Mouse (Mus musculus) CH12.LX (cell line): ENCODE results near the gene Tspan32. TPM values are rescaled to one million over a fixed set of nuclear protein-coding genes. Genes with fewer than 3 reads are reported as not detected.

Source experiments
- DNase-seq: peaks from one replicate; pipeline ENCODE4 v3.0.0-alpha.2; 2013; ENCODE audit errors: extremely low read depth
- H3K27ac ChIP-seq: 2 replicates; pipeline ENCODE4 v1.5.1; 2012; ENCODE audit warnings: low read depth, mild to moderate bottlenecking, control low read depth, moderate library complexity; ENCODE audit not compliant: insufficient read depth
- H3K27me3 ChIP-seq: replicated peaks from 2 replicates; pipeline ENCODE3; 2012; ENCODE audit warnings: inconsistent platforms
- H3K36me3 ChIP-seq, 2 experiments: replicated peaks in 1 of 2; 2 replicates each; pipeline versions ENCODE3 to v1.6.1; 2012; ENCODE audit warnings: inconsistent platforms in 1 of 2, low read length in 1 of 2, mild to moderate bottlenecking in 1 of 2, mixed read lengths in 1 of 2, moderate library complexity in 1 of 2; ENCODE audit not compliant: control insufficient read depth in 1 of 2, insufficient read depth in 1 of 2
- H3K4me1 ChIP-seq, 2 experiments: 2 replicates each; pipeline ENCODE4 v1.6.1; 2012; ENCODE audit warnings: inconsistent platforms in 1 of 2, moderate library complexity in 1 of 2; ENCODE audit not compliant: insufficient read depth in 2 of 2, control insufficient read depth in 1 of 2
- H3K4me2 ChIP-seq: 2 replicates; pipeline ENCODE4 v1.6.1; 2012; ENCODE audit warnings: low read depth, mild to moderate bottlenecking, control low read depth; ENCODE audit not compliant: poor library complexity, insufficient read depth, severe bottlenecking
- H3K4me3 ChIP-seq, 3 experiments: fragments of 150-350 bp in 1 of 3; sonication (generic) in 1 of 3; replicated peaks in 1 of 3; 2 replicates each; pipeline versions ENCODE3 to v1.5.1; 2011 to 2012; ENCODE audit warnings: low read depth in 2 of 3, low read length in 2 of 3, mild to moderate bottlenecking in 2 of 3, moderate library complexity in 2 of 3, control low read depth in 1 of 3, improper control_type of control experiment in 1 of 3, inconsistent platforms in 1 of 3, mixed read lengths in 1 of 3; ENCODE audit not compliant: poor library complexity in 1 of 3
- H3K79me2 ChIP-seq: replicated peaks from 2 replicates; pipeline ENCODE4 v1.6.1; 2012; ENCODE audit warnings: mild to moderate bottlenecking, moderate library complexity; ENCODE audit not compliant: control insufficient read depth, poor library complexity, insufficient read depth, severe bottlenecking; ENCODE audit errors: extremely low read depth
- H3K9ac ChIP-seq: 2 replicates; pipeline ENCODE4 v1.6.1; 2012; ENCODE audit warnings: low read depth, mild to moderate bottlenecking, control low read depth, moderate library complexity; ENCODE audit not compliant: insufficient read depth
- H3K9me3 ChIP-seq: replicated peaks from 2 replicates; pipeline ENCODE3; 2012; ENCODE audit warnings: low read length, inconsistent platforms, mixed read lengths
- CTCF ChIP-seq, 2 experiments: IDR thresholded peaks in 1 of 2; conservative IDR thresholded peaks in 1 of 2; 2 replicates each; pipeline ENCODE4 v1.5.1; 2011 to 2012; ENCODE audit warnings: low read depth in 2 of 2, low read length in 2 of 2, improper control_type of control experiment in 1 of 2, inconsistent platforms in 1 of 2, mild to moderate bottlenecking in 1 of 2, moderate library complexity in 1 of 2
- ELF1 ChIP-seq: IDR thresholded peaks from 2 replicates; pipeline ENCODE4 v1.6.1; 2014; ENCODE audit warnings: low read depth, mild to moderate bottlenecking, inconsistent platforms, low read length, improper control_type of control experiment
- GABPA ChIP-seq: IDR thresholded peaks from 2 replicates; pipeline ENCODE4 v1.6.1; 2012; ENCODE audit warnings: low read depth, low read length, improper control_type of control experiment, inconsistent platforms; ENCODE audit not compliant: insufficient replicate concordance
- KAT2A ChIP-seq: IDR thresholded peaks from 2 replicates; pipeline ENCODE4 v1.6.1; 2012; ENCODE audit warnings: low read length, improper control_type of control experiment, inconsistent platforms; ENCODE audit not compliant: insufficient replicate concordance
- MAZ ChIP-seq: IDR thresholded peaks from 2 replicates; pipeline ENCODE4 v1.6.1; 2012; ENCODE audit warnings: low read depth, mild to moderate bottlenecking, inconsistent platforms, low read length, improper control_type of control experiment, moderate library complexity
- MYC ChIP-seq: IDR thresholded peaks from 2 replicates; pipeline ENCODE4 v1.6.1; 2011; ENCODE audit warnings: low read depth, mild to moderate bottlenecking, improper control_type of control experiment, low read length
- RAD21 ChIP-seq: IDR thresholded peaks from 2 replicates; pipeline ENCODE4 v1.6.1; 2011; ENCODE audit warnings: low read depth, mild to moderate bottlenecking, low read length, improper control_type of control experiment, moderate library complexity
- SMC3 ChIP-seq: IDR thresholded peaks from 2 replicates; pipeline ENCODE4 v1.6.1; 2011; ENCODE audit warnings: low read depth, low read length, improper control_type of control experiment
- TCF12 ChIP-seq: IDR thresholded peaks from 2 replicates; pipeline ENCODE4 v1.6.1; 2014; ENCODE audit warnings: low read depth, mild to moderate bottlenecking, inconsistent platforms, low read length, improper control_type of control experiment
- ZC3H11A ChIP-seq: IDR thresholded peaks from 2 replicates; pipeline ENCODE4 v1.6.1; 2012; ENCODE audit warnings: low read depth, mild to moderate bottlenecking, inconsistent platforms, low read length, improper control_type of control experiment
- ZMIZ1 ChIP-seq: IDR thresholded peaks from 2 replicates; pipeline ENCODE4 v1.6.1; 2012; ENCODE audit warnings: low read depth, mild to moderate bottlenecking, inconsistent platforms, low read length, improper control_type of control experiment
- ZNF384 ChIP-seq: IDR thresholded peaks from 2 replicates; pipeline ENCODE4 v1.6.1; 2012; ENCODE audit warnings: low read depth, low read length, improper control_type of control experiment, inconsistent platforms
- dilution Hi-C: fragments of 300-500 bp; cut with MboI; formaldehyde crosslinking; loops from 2 replicates; pipeline ENCODE4 v1.14.3; 2020; ENCODE audit warnings: low sequenced_read_pairs; ENCODE audit not compliant: extremely low pct_unique_long_range_greater_than_20kb, extremely low pct_ligation_motif_present
- in situ Hi-C: fragments of 300-500 bp; cut with MboI; formaldehyde crosslinking; loops from 3 replicates; pipeline ENCODE4 v1.14.3; 2019; ENCODE audit warnings: low sequenced_read_pairs, low pct_ligation_motif_present, low pct_unique_long_range_greater_than_20kb, mixed read lengths
- polyA plus RNA-seq: library from polyadenylated mRNA; unstranded; fragments of >175 nt; gene quantifications from 2 replicates; pipeline ENCODE4 v1.2.1, GENCODE M21; 2012; ENCODE audit warnings: low read depth; ENCODE audit not compliant: insufficient read length
- total RNA-seq, 2 experiments: library from RNA; depleted of rRNA; stranded (reverse); fragments of 300-350 nt in 1 of 2; fragments of >200 nt in 1 of 2; gene quantifications; 2 replicates each; pipeline ENCODE4 v1.2.3; 2012 to 2014

The Tspan32 gene
- total and polyA plus RNA-seq, 3 experiments = 28.2 to 34.5 (median 28.6) TPM

- Histone ChIP-seq H3K27ac (peak overlapping the region; percentile 74; the same call in 1 of the 2 replicates), H3K4me3 (no peak overlapping the region), H3K27me3 (no peaks in the 10 kb centered on the region), H3K9ac (no peak overlapping the region), H3K9me3 (no peaks in the 10 kb centered on the region), H3K4me1 (peaks cover 7 to 31% of the 10 kb centered on the region in 2 experiments), H3K4me2 (peak overlapping the region; percentile 52; the same call in 1 of the 2 replicates), H3K36me3 (peaks cover 52 to 87% of the 10 kb centered on the region in 2 experiments), H3K79me2 (peaks cover 17% of the 10 kb centered on the region)
- no peak for DNase-seq
- in situ Hi-C loops (loop anchor here (5.0 kb wide), 1 partner anchor 61 kb away; the partner anchor contains the start of gene Tspan32), dilution Hi-C loops (no loop called here)
- TF ChIP-seq ELF1 = no peak
- TF ChIP-seq SMC3 = no peak
- TF ChIP-seq ZC3H11A = no peak
- no peak for TF ChIP-seq ZMIZ1
- TF ChIP-seq RAD21 = no peak
- no peak for TF ChIP-seq CTCF (conservative IDR thresholded peaks at IDR 0.05 in 1 of 2, IDR thresholded peaks at IDR 0.05 in 1 of 2; ENCODE audit: low read depth in 2 of 2, low read length in 2 of 2)
- TF ChIP-seq TCF12 = no peak
- no peak for TF ChIP-seq ZNF384
- no peak for TF ChIP-seq MYC
- TF ChIP-seq GABPA = no peak
Observed at GRCm38 (mm10) chr7:143067897-143068296, 63.1 kb downstream of the Tspan32 start.

- TF ChIP-seq KAT2A (no peak), MAZ (0 out of 2 replicates have a peak, but pooled peaks have one; percentile 5)
- Histone ChIP-seq H3K4me2 (peak overlapping the region; percentile 52), H3K9ac (peak overlapping the region; percentile 52), H3K27me3 (no peaks in the 10 kb centered on the region), H3K27ac (peak overlapping the region; percentile 74), H3K9me3 (no peaks in the 10 kb centered on the region), H3K4me1 (peaks cover 7 to 34% of the 10 kb centered on the region in 2 experiments), H3K79me2 (peaks cover 17% of the 10 kb centered on the region), H3K4me3 (peak overlapping the region; percentile 38 to 47 (median 46)), H3K36me3 (peaks cover 47 to 83% of the 10 kb centered on the region in 2 experiments)
- dilution Hi-C loops (no loop called here), in situ Hi-C loops (loop anchor here (5.0 kb wide), 1 partner anchor 61 kb away; the partner anchor contains the start of gene Tspan32)
- peak; percentile 58 for DNase-seq
Observed at GRCm38 (mm10) chr7:143068316-143068881, 63.6 kb downstream of the Tspan32 start.
